Mouse (Mus musculus): Measurements from ENCODE around the gene Gmppb. TPM values are rescaled to one million over a fixed set of nuclear protein-coding genes. Genes with fewer than 3 reads are reported as not detected.

The Gmppb gene
- polyA plus RNA-seq, 1 experiment from 2014 or later, result 19.2 TPM

GRCm38 (mm10) chr9:108083561-108083960 is 34.5 kb downstream of the Gmppb start:
- H3K36me3 ChIP-seq (ENCODE audit: control insufficient read depth, insufficient read depth, low read length), result peaks cover 27% of the 10 kb centered on the region
- no peak overlapping the region for H3K4me3 ChIP-seq (ENCODE audit: low read depth, low read length)
- H3K4me1 ChIP-seq (ENCODE audit: control insufficient read depth, insufficient read depth, low read length), result peaks cover 5% of the 10 kb centered on the region; the same call in 1 of the 2 replicates
- peaks cover 24% of the 10 kb centered on the region for H3K27me3 ChIP-seq (ENCODE audit: control insufficient read depth, insufficient read depth, low read length)
- DNase-seq (ENCODE audit: low spot score, missing footprints) (no peak), ATAC-seq (ENCODE audit: low FRiP score) (no peak)
- no peaks in the 10 kb centered on the region for H3K9me3 ChIP-seq (ENCODE audit: control insufficient read depth, low read length)
- H3K27ac ChIP-seq (ENCODE audit: low read depth, low read length), result no peak overlapping the region
- H3K4me2 ChIP-seq, result no peak overlapping the region
- WGBS, result 84% methylated on average over 6 of the region's 6 CpGs
- H3K9ac ChIP-seq (ENCODE audit: low read length), result no peak overlapping the region

GRCm38 (mm10) chr9:108085261-108085660 is 36.2 kb downstream of the Gmppb start:
- no peak overlapping the region for H3K9ac ChIP-seq (ENCODE audit: low read length)
- DNase-seq (ENCODE audit: low spot score, missing footprints) (no peak), ATAC-seq (ENCODE audit: low FRiP score) (no peak)
- no peak overlapping the region for H3K4me2 ChIP-seq
- H3K4me1 ChIP-seq (ENCODE audit: control insufficient read depth, insufficient read depth, low read length), result no peaks in the 10 kb centered on the region
- H3K9me3 ChIP-seq (ENCODE audit: control insufficient read depth, low read length), result no peaks in the 10 kb centered on the region
- H3K36me3 ChIP-seq (ENCODE audit: control insufficient read depth, insufficient read depth, low read length), result peaks cover 32% of the 10 kb centered on the region
- H3K4me3 ChIP-seq (ENCODE audit: low read depth, low read length), result no peak overlapping the region
- no peak overlapping the region for H3K27ac ChIP-seq (ENCODE audit: low read depth, low read length)
- H3K27me3 ChIP-seq (ENCODE audit: control insufficient read depth, insufficient read depth, low read length), result peaks cover 24% of the 10 kb centered on the region
- 97% methylated on average over 4 of the region's 4 CpGs for WGBS

- DNase-seq (ENCODE audit: low spot score, missing footprints) (no peak), ATAC-seq (ENCODE audit: low FRiP score) (no peak)
- H3K4me3 ChIP-seq (ENCODE audit: low read depth, low read length), result no peak overlapping the region
- 95% methylated on average over 7 of the region's 7 CpGs for WGBS
- no peaks in the 10 kb centered on the region for H3K9me3 ChIP-seq (ENCODE audit: control insufficient read depth, low read length)
- H3K27ac ChIP-seq (ENCODE audit: low read depth, low read length), result no peak overlapping the region
- H3K9ac ChIP-seq (ENCODE audit: low read length), result no peak overlapping the region
- H3K27me3 ChIP-seq (ENCODE audit: control insufficient read depth, insufficient read depth, low read length), result no peaks in the 10 kb centered on the region
- peaks cover 41% of the 10 kb centered on the region for H3K36me3 ChIP-seq (ENCODE audit: control insufficient read depth, insufficient read depth, low read length)
- H3K4me1 ChIP-seq (ENCODE audit: control insufficient read depth, insufficient read depth, low read length), result peaks cover 11% of the 10 kb centered on the region
- no peak overlapping the region for H3K4me2 ChIP-seq
Observed at GRCm38 (mm10) chr9:108090611-108091120, 41.6 kb downstream of the Gmppb start.

GRCm38 (mm10) chr9:108093586-108093985 is 44.5 kb downstream of the Gmppb start:
- H3K9me3 ChIP-seq (ENCODE audit: control insufficient read depth, low read length), result no peaks in the 10 kb centered on the region
- peak overlapping the region; percentile 83 for H3K4me3 ChIP-seq (ENCODE audit: low read depth, low read length)
- H3K27me3 ChIP-seq (ENCODE audit: control insufficient read depth, insufficient read depth, low read length), result no peaks in the 10 kb centered on the region
- H3K36me3 ChIP-seq (ENCODE audit: control insufficient read depth, insufficient read depth, low read length), result peaks cover 21% of the 10 kb centered on the region
- peaks cover 11% of the 10 kb centered on the region for H3K4me1 ChIP-seq (ENCODE audit: control insufficient read depth, insufficient read depth, low read length)
- peak; percentile 68 for DNase-seq (ENCODE audit: low spot score, missing footprints)
- WGBS, result 78% methylated on average over 10 of the region's 10 CpGs
- H3K4me2 ChIP-seq, result peak overlapping the region; percentile 89
- no peak for ATAC-seq (ENCODE audit: low FRiP score)
- H3K27ac ChIP-seq (ENCODE audit: low read depth, low read length), result no peak overlapping the region
- H3K9ac ChIP-seq (ENCODE audit: low read length), result peak overlapping the region; percentile 78

- under 1% methylated on average over 51 of the region's 52 CpGs for WGBS
- peaks cover 11% of the 10 kb centered on the region for H3K4me1 ChIP-seq (ENCODE audit: control insufficient read depth, insufficient read depth, low read length)
- peak within 1 kb of the TSS; percentile 78 for H3K9ac ChIP-seq (ENCODE audit: low read length)
- H3K4me3 ChIP-seq (ENCODE audit: low read depth, low read length), result peak within 1 kb of the TSS; percentile 83
- no peaks in the 10 kb centered on the region for H3K9me3 ChIP-seq (ENCODE audit: control insufficient read depth, low read length)
- H3K4me2 ChIP-seq, result peak within 1 kb of the TSS; percentile 89
- ATAC-seq (ENCODE audit: low FRiP score), result peak; percentile 96
- peak; percentile 99 for DNase-seq (ENCODE audit: low spot score, missing footprints)
- H3K36me3 ChIP-seq (ENCODE audit: control insufficient read depth, insufficient read depth, low read length), result peaks cover 21% of the 10 kb centered on the region
- H3K27me3 ChIP-seq (ENCODE audit: control insufficient read depth, insufficient read depth, low read length), result no peaks in the 10 kb centered on the region
- H3K27ac ChIP-seq (ENCODE audit: low read depth, low read length), result peak within 1 kb of the TSS; percentile 36; the same call in 1 of the 2 replicates
Observed at GRCm38 (mm10) chr9:108094184-108094941, 45.3 kb downstream of the Gmppb start, which contains the start of gene Apeh. TSS of gene Apeh (minus strand) at chr9:108094606.

- H3K27me3 ChIP-seq (ENCODE audit: control insufficient read depth, insufficient read depth, low read length), result no peaks in the 10 kb centered on the region
- under 1% methylated on average over 16 of the region's 16 CpGs for WGBS
- H3K36me3 ChIP-seq (ENCODE audit: control insufficient read depth, insufficient read depth, low read length), result peaks cover 16% of the 10 kb centered on the region
- H3K9ac ChIP-seq (ENCODE audit: low read length), result peak overlapping the region; percentile 56
- H3K4me3 ChIP-seq (ENCODE audit: low read depth, low read length), result peak overlapping the region; percentile 83
- peak; percentile 12 for ATAC-seq (ENCODE audit: low FRiP score)
- no peaks in the 10 kb centered on the region for H3K9me3 ChIP-seq (ENCODE audit: control insufficient read depth, low read length)
- peaks cover 11% of the 10 kb centered on the region for H3K4me1 ChIP-seq (ENCODE audit: control insufficient read depth, insufficient read depth, low read length)
- H3K27ac ChIP-seq (ENCODE audit: low read depth, low read length), result peak overlapping the region; percentile 36; the same call in 1 of the 2 replicates
- DNase-seq (ENCODE audit: low spot score, missing footprints), result peak; percentile 95
- H3K4me2 ChIP-seq, result peak overlapping the region; percentile 89
Observed at GRCm38 (mm10) chr9:108094998-108095411, 46.0 kb downstream of the Gmppb start.

GRCm38 (mm10) chr9:108095518-108095917 is 46.5 kb downstream of the Gmppb start:
- Histone ChIP-seq H3K4me3 (ENCODE audit: low read depth, low read length) (no peak overlapping the region), H3K27me3 (ENCODE audit: control insufficient read depth, insufficient read depth, low read length) (no peaks in the 10 kb centered on the region), H3K9me3 (ENCODE audit: control insufficient read depth, low read length) (no peaks in the 10 kb centered on the region), H3K4me2 (peak overlapping the region; percentile 89), H3K36me3 (ENCODE audit: control insufficient read depth, insufficient read depth, low read length) (peaks cover 16% of the 10 kb centered on the region), H3K4me1 (ENCODE audit: control insufficient read depth, insufficient read depth, low read length) (peaks cover 11% of the 10 kb centered on the region), H3K27ac (ENCODE audit: low read depth, low read length) (no peak overlapping the region), H3K9ac (ENCODE audit: low read length) (peak overlapping the region; percentile 56; the same call in 1 of the 2 replicates)
- 11% methylated on average over 3 of the region's 3 CpGs for WGBS
- DNase-seq (ENCODE audit: low spot score, missing footprints) (peak; percentile 93), ATAC-seq (ENCODE audit: low FRiP score) (no peak)

- Histone ChIP-seq H3K4me2 (no peak overlapping the region; the same call in 1 of the 2 replicates), H3K4me1 (ENCODE audit: control insufficient read depth, insufficient read depth, low read length) (peaks cover 11% of the 10 kb centered on the region), H3K27me3 (ENCODE audit: control insufficient read depth, insufficient read depth, low read length) (no peaks in the 10 kb centered on the region), H3K9me3 (ENCODE audit: control insufficient read depth, low read length) (no peaks in the 10 kb centered on the region), H3K9ac (ENCODE audit: low read length) (no peak overlapping the region), H3K36me3 (ENCODE audit: control insufficient read depth, insufficient read depth, low read length) (peaks cover 12% of the 10 kb centered on the region; the same call in 1 of the 2 replicates), H3K4me3 (ENCODE audit: low read depth, low read length) (no peak overlapping the region), H3K27ac (ENCODE audit: low read depth, low read length) (no peak overlapping the region)
- WGBS, result 66% methylated on average over 10 of the region's 10 CpGs
- no peak for DNase-seq (ENCODE audit: low spot score, missing footprints)
- no peak for ATAC-seq (ENCODE audit: low FRiP score)
Observed at GRCm38 (mm10) chr9:108095949-108096712, 47.1 kb downstream of the Gmppb start.
